ENCODE assay signal across 15 mouse cellular contexts in the genomic region with DNA sequence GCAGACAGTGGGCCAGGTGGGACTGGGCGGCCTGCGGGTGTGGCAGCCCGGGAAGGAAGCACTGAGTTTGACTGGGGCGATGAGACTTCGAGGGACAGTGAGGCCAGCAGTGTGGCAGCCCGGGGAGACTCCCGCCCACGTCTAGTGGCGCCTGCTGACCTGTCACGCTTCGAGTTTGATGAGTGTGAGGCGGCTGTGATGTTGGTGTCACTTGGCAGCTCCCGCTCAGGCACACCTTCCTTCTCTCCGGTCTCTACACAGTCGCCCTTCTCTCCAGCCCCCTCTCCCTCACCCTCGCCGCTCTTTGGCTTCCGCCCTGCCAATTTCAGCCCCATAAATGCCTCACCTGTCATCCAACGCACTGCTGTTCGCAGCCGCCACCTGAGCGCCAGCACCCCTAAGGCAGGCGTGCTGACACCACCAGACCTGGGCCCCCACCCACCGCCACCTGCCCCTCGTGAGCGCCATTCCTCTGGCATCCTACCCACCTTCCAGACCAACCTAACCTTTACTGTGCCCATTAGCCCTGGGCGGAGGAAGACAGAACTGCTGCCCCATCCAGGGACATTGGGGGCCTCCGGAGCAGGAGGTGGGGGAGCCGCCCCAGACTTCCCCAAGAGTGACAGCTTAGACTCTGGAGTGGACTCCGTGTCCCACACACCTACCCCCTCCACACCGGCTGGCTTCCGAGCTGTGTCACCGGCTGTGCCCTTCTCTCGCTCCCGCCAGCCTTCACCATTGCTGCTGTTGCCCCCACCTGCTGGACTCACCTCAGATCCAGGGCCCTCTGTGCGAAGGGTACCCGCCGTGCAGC. TPM values are rescaled to one million over a fixed set of nuclear protein-coding genes. Genes with fewer than 3 reads are reported as not detected.
A peak's percentile ranks its signal among the peaks of the same experiment; 100 is the strongest.
DNase-seq lines count a peak whose midpoint lies in the region; ATAC-seq and TF ChIP-seq lines count a peak whose summit lies in the region.
"Had no signal": no experiment of that assay in that cellular context is flagged by ENCODE, and none has a peak within 500 bp of the region (broad histone marks: within the 10 kb centered on the region; RNA-seq: fewer than 3 reads in every experiment).

No protein-coding gene starts in this region.

- no peak overlapping the region for H3K4me2 ChIP-seq in hindbrain, embryonic 12.5 days (replicated peaks)
- no peak overlapping the region for H3K4me2 ChIP-seq in hindbrain, embryonic 16.5 days (ENCODE audit: low read length)
- H3K4me2 ChIP-seq in stomach, embryonic 16.5 days (ENCODE audit: low read depth, low read length) = no peak overlapping the region
- H3K4me2 ChIP-seq in stomach, postnatal 0 days (replicated peaks; ENCODE audit: low read depth) = no peak overlapping the region
- H3K4me2 ChIP-seq: forebrain, embryonic 15.5 days; heart, embryonic 13.5 days had no signal

- ATAC-seq in hindbrain, embryonic 12.5 days (ENCODE audit: low FRiP score) = no peak
- ATAC-seq in hindbrain, embryonic 16.5 days = no peak
- no peak for ATAC-seq in stomach, embryonic 16.5 days (ENCODE audit: insufficient read depth, low FRiP score)
- no peak for ATAC-seq in stomach, postnatal 0 days (ENCODE audit: low FRiP score, low TSS enrichment)
- ATAC-seq: forebrain, embryonic 15.5 days; lung, postnatal 0 days had no signal

- no peak overlapping the region for H3K9ac ChIP-seq in hindbrain, embryonic 12.5 days
- H3K9ac ChIP-seq in hindbrain, embryonic 16.5 days (ENCODE audit: low read depth, low read length) = no peak overlapping the region
- peak overlapping the region; percentile 26; the same call in 1 of the 2 replicates for H3K9ac ChIP-seq in stomach, embryonic 16.5 days (ENCODE audit: low read length)
- H3K9ac ChIP-seq in stomach, postnatal 0 days (ENCODE audit: low read length) = no peak overlapping the region
- H3K9ac ChIP-seq: forebrain, embryonic 15.5 days had no signal

- DNase-seq in cerebellum, adult 11-12 months = peak; percentile 65
- no peak for DNase-seq in cerebellum, postnatal 4 days (ENCODE audit: low spot score in 2 of 2)
- no peak for DNase-seq in stomach, postnatal 0 days (ENCODE audit: low spot score)
- DNase-seq in B cell, adult 2 months = no peak
- no peak for DNase-seq in yolk sac, embryonic 10.5 days (ENCODE audit: low spot score)
- DNase-seq: gastrocnemius, postnatal 10 days; midbrain, embryonic 14.5 days; right cerebral cortex, postnatal 14 days had no signal

- no peak overlapping the region for H3K27ac ChIP-seq in hindbrain, embryonic 12.5 days
- H3K27ac ChIP-seq in hindbrain, embryonic 16.5 days (ENCODE audit: low read depth, low read length) = no peak overlapping the region
- H3K27ac ChIP-seq in stomach, embryonic 16.5 days (ENCODE audit: low read length) = no peak overlapping the region
- no peak overlapping the region for H3K27ac ChIP-seq in stomach, postnatal 0 days (replicated peaks)
- H3K27ac ChIP-seq: forebrain, embryonic 15.5 days had no signal

- no peaks in the 10 kb centered on the region for H3K9me3 ChIP-seq in hindbrain, embryonic 12.5 days (replicated peaks)
- no peaks in the 10 kb centered on the region for H3K9me3 ChIP-seq in hindbrain, embryonic 16.5 days (ENCODE audit: control insufficient read depth, low read length)
- H3K9me3 ChIP-seq in stomach, embryonic 16.5 days (replicated peaks; ENCODE audit: control insufficient read depth, low read length) = no peaks in the 10 kb centered on the region
- no peaks in the 10 kb centered on the region for H3K9me3 ChIP-seq in stomach, postnatal 0 days (ENCODE audit: control insufficient read depth, low read length)
- H3K9me3 ChIP-seq: forebrain, embryonic 15.5 days; heart, embryonic 13.5 days had no signal

- peaks cover 51% of the 10 kb centered on the region for H3K4me1 ChIP-seq in hindbrain, embryonic 12.5 days
- peaks cover 32% of the 10 kb centered on the region for H3K4me1 ChIP-seq in hindbrain, embryonic 16.5 days (ENCODE audit: control insufficient read depth, insufficient read depth, low read depth, low read length)
- peaks cover 51% of the 10 kb centered on the region for H3K4me1 ChIP-seq in stomach, embryonic 16.5 days (ENCODE audit: control insufficient read depth, insufficient read depth, low read length)
- peaks cover 6% of the 10 kb centered on the region for H3K4me1 ChIP-seq in stomach, postnatal 0 days (replicated peaks; ENCODE audit: control insufficient read depth, insufficient read depth)

- H3K36me3 ChIP-seq in hindbrain, embryonic 12.5 days = peaks cover 38% of the 10 kb centered on the region
- peaks cover 22% of the 10 kb centered on the region; the same call in 1 of the 2 replicates for H3K36me3 ChIP-seq in hindbrain, embryonic 16.5 days (ENCODE audit: control insufficient read depth, insufficient read depth, low read length)
- H3K36me3 ChIP-seq in stomach, embryonic 16.5 days (ENCODE audit: control insufficient read depth, insufficient read depth, low read length) = peaks cover 14% of the 10 kb centered on the region; the same call in 1 of the 2 replicates
- H3K36me3 ChIP-seq in stomach, postnatal 0 days (ENCODE audit: control insufficient read depth, insufficient read depth, low read length) = peaks cover 15% of the 10 kb centered on the region

- 89% methylated on average over 37 of the region's 38 CpGs for WGBS in hindbrain, embryonic 12.5 days
- 89% methylated on average over 38 of the region's 38 CpGs for WGBS in hindbrain, embryonic 16.5 days
- 85% methylated on average over 38 of the region's 38 CpGs for WGBS in stomach, embryonic 16.5 days
- WGBS in stomach, postnatal 0 days = 87% methylated on average over 37 of the region's 38 CpGs

- H3K4me3 ChIP-seq in hindbrain, embryonic 12.5 days = 0 out of 2 replicates have a peak overlapping the region, but pooled peaks have one; percentile 7
- no peak overlapping the region for H3K4me3 ChIP-seq in hindbrain, embryonic 16.5 days (ENCODE audit: low read length)
- no peak overlapping the region for H3K4me3 ChIP-seq in stomach, embryonic 16.5 days (replicated peaks; ENCODE audit: low read length)
- H3K4me3 ChIP-seq in stomach, postnatal 0 days (ENCODE audit: low read depth, low read length) = no peak overlapping the region
- H3K4me3 ChIP-seq: forebrain, embryonic 15.5 days; heart, embryonic 13.5 days had no signal

- TF ChIP-seq CTCF in stomach, postnatal 0 days (IDR thresholded peaks at IDR 0.05; ENCODE audit: low read depth) = no peak

- no peak for TF ChIP-seq EP300 in stomach, postnatal 0 days (optimal IDR thresholded peaks at IDR 0.05)

- no peaks in the 10 kb centered on the region for H3K27me3 ChIP-seq in hindbrain, embryonic 12.5 days
- H3K27me3 ChIP-seq in hindbrain, embryonic 16.5 days (replicated peaks; ENCODE audit: control insufficient read depth, insufficient read depth, low read length) = no peaks in the 10 kb centered on the region
- no peaks in the 10 kb centered on the region for H3K27me3 ChIP-seq in stomach, embryonic 16.5 days (ENCODE audit: control insufficient read depth, insufficient read depth, low read length)
- no peaks in the 10 kb centered on the region for H3K27me3 ChIP-seq in stomach, postnatal 0 days (ENCODE audit: control insufficient read depth, insufficient read depth, low read length)
- H3K27me3 ChIP-seq: forebrain, embryonic 15.5 days; heart, embryonic 13.5 days had no signal

RNA-seq across cellular contexts. Expression of gene Cic, which starts 5.1 kb away (rescaled TPM):
- polyA plus RNA-seq in hindbrain, embryonic 12.5 days (2016; fragmentation: Nextera tagmentation; extraction: Ambion mirVana) = 41.1 and 42.4 TPM in 2 replicates
- polyA plus RNA-seq in hindbrain, embryonic 16.5 days (2015; fragmentation: Nextera tagmentation; extraction: Ambion mirVana) = 31.0 and 36.4 TPM in 2 replicates
- 26.7 and 27.4 TPM in 2 replicates for polyA plus RNA-seq in stomach, embryonic 16.5 days (2015; fragmentation: Nextera tagmentation; extraction: Ambion mirVana)
- 15.0 and 15.9 TPM in 2 replicates for polyA plus RNA-seq in stomach, postnatal 0 days (2015; fragmentation: Nextera tagmentation; extraction: Ambion mirVana)

RNA-seq across cellular contexts. Expression of gene Erf, which starts 22.1 kb away (rescaled TPM):
- 10.4 and 13.6 TPM in 2 replicates for polyA plus RNA-seq in hindbrain, embryonic 12.5 days (2016; fragmentation: Nextera tagmentation; extraction: Ambion mirVana)
- 3.7 and 4.3 TPM in 2 replicates for polyA plus RNA-seq in hindbrain, embryonic 16.5 days (2015; fragmentation: Nextera tagmentation; extraction: Ambion mirVana)
- polyA plus RNA-seq in stomach, embryonic 16.5 days (2015; fragmentation: Nextera tagmentation; extraction: Ambion mirVana) = 6.9 and 11.0 TPM in 2 replicates
- polyA plus RNA-seq in stomach, postnatal 0 days (2015; fragmentation: Nextera tagmentation; extraction: Ambion mirVana) = 8.1 and 8.8 TPM in 2 replicates

RNA-seq across cellular contexts. Expression of gene Pafah1b3, which starts 25.1 kb away (rescaled TPM):
- polyA plus RNA-seq in hindbrain, embryonic 12.5 days (2016; fragmentation: Nextera tagmentation; extraction: Ambion mirVana) = 391 and 405 TPM in 2 replicates
- 566 and 571 TPM in 2 replicates for polyA plus RNA-seq in hindbrain, embryonic 16.5 days (2015; fragmentation: Nextera tagmentation; extraction: Ambion mirVana)
- polyA plus RNA-seq in stomach, embryonic 16.5 days (2015; fragmentation: Nextera tagmentation; extraction: Ambion mirVana) = 186 and 209 TPM in 2 replicates
- polyA plus RNA-seq in stomach, postnatal 0 days (2015; fragmentation: Nextera tagmentation; extraction: Ambion mirVana) = 125 and 126 TPM in 2 replicates

RNA-seq across cellular contexts. Expression of gene Prr19, which starts 28.6 kb away (rescaled TPM):
- polyA plus RNA-seq in hindbrain, embryonic 12.5 days (2016; fragmentation: Nextera tagmentation; extraction: Ambion mirVana) = 0.87 and 1.1 TPM in 2 replicates
- 4.7 and 4.8 TPM in 2 replicates for polyA plus RNA-seq in hindbrain, embryonic 16.5 days (2015; fragmentation: Nextera tagmentation; extraction: Ambion mirVana)
- 0.49 and 0.57 TPM in 2 replicates for polyA plus RNA-seq in stomach, embryonic 16.5 days (2015; fragmentation: Nextera tagmentation; extraction: Ambion mirVana)
- polyA plus RNA-seq in stomach, postnatal 0 days (2015; fragmentation: Nextera tagmentation; extraction: Ambion mirVana) = 0.07 TPM in 1 of 2 replicates, not detected in the other
- polyA plus RNA-seq: lung, postnatal 0 days; urinary bladder, adult 2 months had no signal

RNA-seq across cellular contexts. Expression of gene Tmem145, which starts 33.3 kb away (rescaled TPM):
- polyA plus RNA-seq in hindbrain, embryonic 12.5 days (2016; fragmentation: Nextera tagmentation; extraction: Ambion mirVana) = 24.3 and 25.9 TPM in 2 replicates
- 78.7 and 85.0 TPM in 2 replicates for polyA plus RNA-seq in hindbrain, embryonic 16.5 days (2015; fragmentation: Nextera tagmentation; extraction: Ambion mirVana)
- polyA plus RNA-seq in stomach, embryonic 16.5 days (2015; fragmentation: Nextera tagmentation; extraction: Ambion mirVana) = 0.57 and 0.66 TPM in 2 replicates
- polyA plus RNA-seq in stomach, postnatal 0 days (2015; fragmentation: Nextera tagmentation; extraction: Ambion mirVana) = 0.67 and 1.1 TPM in 2 replicates
- polyA plus RNA-seq: lung, postnatal 0 days had no signal
